Mouse (Mus musculus) hindbrain, postnatal 0 days (tissue): ENCODE measurements around the gene Scn8a. TPM values are rescaled to one million over a fixed set of nuclear protein-coding genes. Genes with fewer than 3 reads are reported as not detected.

Experiments
- ATAC-seq: fragments of 200-750 bp; cut with Nextera tagmentation; 2 replicates; pipeline ENCODE4 v1.8.0; 2017; ENCODE audit warnings: mild to moderate bottlenecking, moderate TSS enrichment, moderate library complexity
- DNase-seq: peaks from one replicate; pipeline ENCODE4 v3.0.0-alpha.2; 2015; ENCODE audit warnings: low spot score
- H3K27ac ChIP-seq: fragments of 300-500 bp; sonication (generic); 2 replicates; pipeline ENCODE4 v1.5.1; 2014; ENCODE audit warnings: mild to moderate bottlenecking
- H3K27me3 ChIP-seq: fragments of 300-500 bp; sonication (generic); 2 replicates; pipeline ENCODE4 v1.6.1; 2014; ENCODE audit warnings: low read length, mixed read lengths; ENCODE audit not compliant: insufficient read depth
- H3K36me3 ChIP-seq: fragments of 300-500 bp; sonication (generic); 2 replicates; pipeline ENCODE4 v1.6.1; 2014; ENCODE audit warnings: low read length, mixed read lengths; ENCODE audit not compliant: insufficient read depth
- H3K4me1 ChIP-seq: fragments of 300-500 bp; sonication (generic); 2 replicates; pipeline ENCODE4 v1.6.1; 2014; ENCODE audit warnings: antibody characterized with exemption, low read length, mixed read lengths; ENCODE audit not compliant: insufficient read depth
- H3K4me2 ChIP-seq: fragments of 300-500 bp; sonication (generic); 2 replicates; pipeline ENCODE4 v1.6.1; 2014; ENCODE audit warnings: low read depth, mild to moderate bottlenecking, low read length, moderate library complexity, mixed read lengths
- H3K4me3 ChIP-seq: fragments of 300-500 bp; sonication (generic); 2 replicates; pipeline ENCODE4 v1.5.1; 2014; ENCODE audit warnings: low read length
- H3K9ac ChIP-seq: fragments of 300-500 bp; sonication (generic); replicated peaks from 2 replicates; pipeline ENCODE4 v1.6.1; 2014; ENCODE audit warnings: mild to moderate bottlenecking, low read length, moderate library complexity, mixed read lengths
- H3K9me3 ChIP-seq: fragments of 300-500 bp; sonication (generic); 2 replicates; pipeline ENCODE4 v1.6.1; 2016; ENCODE audit warnings: low read length, mixed read lengths
- CTCF ChIP-seq: IDR thresholded peaks from 2 replicates; pipeline ENCODE4 v1.5.1; 2016; ENCODE audit warnings: antibody characterized with exemption, control low read depth, low read depth
- WGBS: fragments of 180-500 bp; shearing (Covaris S2); extraction: QIAGEN DNeasy Blood & Tissue Kit; methylation state at CpG from one replicate; pipeline ENCODE4 v1.1.7; 2014; 5-methylcytosine and 5-hydroxymethylcytosine counted together
- polyA plus RNA-seq: library from polyadenylated mRNA; unstranded; fragments of >200 nt; fragmentation: Nextera tagmentation; extraction: Ambion mirVana; gene quantifications from 2 replicates; pipeline ENCODE4 v1.2.1, GENCODE M21; 2015
- total RNA-seq: library from RNA; depleted of rRNA; stranded (reverse); fragments of >200 nt; gene quantifications from 2 replicates; pipeline ENCODE4 v1.2.3, GENCODE M21; 2014

The Scn8a gene
- total and polyA plus RNA-seq, 2 experiments from 2014 or later: 26.9 to 45.7 TPM

DNA sequence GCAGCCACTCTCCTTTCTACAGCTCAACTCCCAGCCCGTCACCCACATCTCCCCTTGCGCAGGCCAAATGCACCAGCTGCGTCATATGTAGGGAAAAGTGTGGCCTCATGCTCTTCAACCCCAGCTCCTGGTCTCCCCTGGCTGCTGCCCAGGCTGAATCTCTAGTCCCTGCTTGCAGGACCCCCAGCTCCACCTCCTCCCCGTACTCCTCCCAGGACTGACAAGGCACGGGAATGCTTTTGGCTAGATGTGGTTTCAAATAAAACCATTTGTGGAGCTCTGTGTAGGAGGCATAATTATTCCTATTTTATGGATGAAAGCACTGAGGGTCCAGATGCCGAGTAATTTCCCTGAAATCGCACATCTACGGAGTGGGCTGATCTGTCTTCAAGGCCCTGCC is 37.5 kb upstream of the Scn8a start:
- 80% methylated on average over 8 of the region's 8 CpGs for WGBS
- H3K4me3 ChIP-seq: no peak overlapping the region
- H3K27ac ChIP-seq: no peak overlapping the region
- no peak for TF ChIP-seq CTCF
- H3K9ac ChIP-seq: no peak overlapping the region
- no peak for DNase-seq
- H3K4me2 ChIP-seq: no peak overlapping the region
- H3K36me3 ChIP-seq: no peaks in the 10 kb centered on the region
- no peaks in the 10 kb centered on the region for H3K27me3 ChIP-seq
- ATAC-seq: no peak
- H3K9me3 ChIP-seq: no peaks in the 10 kb centered on the region
- no peaks in the 10 kb centered on the region for H3K4me1 ChIP-seq

- 14% methylated on average over 7 of the region's 7 CpGs for WGBS
- no peak for TF ChIP-seq CTCF
Observed at GRCm38 (mm10) chr15:100832784-100833183, 36.9 kb upstream of the Scn8a start.

DNA sequence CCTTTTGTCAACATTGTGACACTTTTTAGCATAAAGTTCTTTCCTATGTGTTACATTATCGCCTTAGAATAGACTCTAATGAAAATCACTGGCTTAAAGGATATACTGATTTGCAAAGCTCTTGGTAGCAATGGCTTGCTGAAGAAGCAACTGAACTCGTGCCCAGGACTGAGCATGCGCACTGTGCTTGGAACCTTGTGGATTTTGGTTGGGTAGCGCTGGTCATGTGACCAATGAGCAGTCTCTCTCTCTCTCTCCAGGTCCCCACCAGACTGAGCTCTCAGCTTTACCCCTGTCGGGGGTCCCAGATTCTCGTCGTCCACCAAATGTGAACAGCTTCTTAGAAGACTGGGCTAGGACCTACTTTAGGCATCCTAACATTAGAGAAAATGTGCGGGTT is 32.9 kb upstream of the Scn8a start:
- H3K4me1 ChIP-seq: no peaks in the 10 kb centered on the region
- 83% methylated on average over 8 of the region's 8 CpGs for WGBS
- H3K27me3 ChIP-seq: no peaks in the 10 kb centered on the region
- no peak for DNase-seq
- ATAC-seq: no peak
- no peak overlapping the region for H3K27ac ChIP-seq
- no peak overlapping the region for H3K4me2 ChIP-seq
- H3K9ac ChIP-seq: no peak overlapping the region
- H3K4me3 ChIP-seq: no peak overlapping the region
- no peaks in the 10 kb centered on the region for H3K36me3 ChIP-seq
- TF ChIP-seq CTCF: no peak
- peaks cover 3% of the 10 kb centered on the region; the same call in 1 of the 2 replicates for H3K9me3 ChIP-seq

More at GRCm38 (mm10) chr15:100832784-100833183, 36.9 kb upstream of the Scn8a start:
- Histone ChIP-seq H3K4me1 (no peaks in the 10 kb centered on the region), H3K36me3 (no peaks in the 10 kb centered on the region), H3K27ac (no peak overlapping the region), H3K9ac (no peak overlapping the region), H3K9me3 (no peaks in the 10 kb centered on the region), H3K4me3 (no peak overlapping the region), H3K27me3 (no peaks in the 10 kb centered on the region), H3K4me2 (no peak overlapping the region)
- ATAC-seq (no peak), DNase-seq (no peak)

- WGBS: 34% methylated on average over 12 of the region's 12 CpGs
Observed at GRCm38 (mm10) chr15:100838607-100839207, 31.0 kb upstream of the Scn8a start.

DNA sequence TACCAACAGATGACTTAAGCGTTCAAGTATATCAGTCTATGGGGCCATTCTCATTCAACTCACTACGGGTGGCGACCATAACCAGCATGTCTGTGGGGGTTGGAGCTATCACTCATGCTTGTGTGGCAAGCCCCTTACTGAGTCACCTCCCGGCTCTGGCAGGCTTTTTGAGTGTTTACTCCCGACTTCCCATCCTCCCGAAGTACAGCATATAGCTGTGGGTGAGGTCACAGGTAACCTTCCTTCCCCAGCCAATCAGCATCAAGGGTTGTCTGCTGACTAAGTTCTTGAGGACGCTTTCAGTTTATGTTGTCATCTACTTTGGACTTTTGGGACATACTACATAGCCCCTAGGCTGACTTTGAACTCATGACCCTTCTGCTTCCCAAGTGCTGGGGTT is 25.3 kb upstream of the Scn8a start:
- WGBS: 86% methylated on average over 7 of the region's 7 CpGs
- Histone ChIP-seq H3K27ac (no peak overlapping the region), H3K9me3 (no peaks in the 10 kb centered on the region), H3K27me3 (no peaks in the 10 kb centered on the region), H3K4me3 (no peak overlapping the region), H3K4me2 (no peak overlapping the region), H3K4me1 (no peaks in the 10 kb centered on the region), H3K36me3 (no peaks in the 10 kb centered on the region), H3K9ac (no peak overlapping the region)
- no peak for DNase-seq
- ATAC-seq: no peak
- TF ChIP-seq CTCF: no peak

More at GRCm38 (mm10) chr15:100838607-100839207, 31.0 kb upstream of the Scn8a start:
- peaks cover 3% of the 10 kb centered on the region; the same call in 1 of the 2 replicates for H3K9me3 ChIP-seq
- H3K36me3 ChIP-seq: no peaks in the 10 kb centered on the region
- peak; percentile 76; the same call in 1 of the 2 replicates for TF ChIP-seq CTCF
- H3K9ac ChIP-seq: no peak overlapping the region
- peak; percentile 88 for DNase-seq
- H3K4me2 ChIP-seq: no peak overlapping the region
- H3K27me3 ChIP-seq: no peaks in the 10 kb centered on the region
- no peaks in the 10 kb centered on the region for H3K4me1 ChIP-seq
- ATAC-seq: peak; percentile 87
- H3K27ac ChIP-seq: no peak overlapping the region
- no peak overlapping the region for H3K4me3 ChIP-seq

GRCm38 (mm10) chr15:100845049-100845879 is 24.4 kb upstream of the Scn8a start:
- no peaks in the 10 kb centered on the region for H3K4me1 ChIP-seq
- ATAC-seq (peak; percentile 66), DNase-seq (peak; percentile 34)
- no peak overlapping the region for H3K9ac ChIP-seq
- no peaks in the 10 kb centered on the region for H3K27me3 ChIP-seq
- H3K4me3 ChIP-seq: no peak overlapping the region
- no peak for TF ChIP-seq CTCF
- 34% methylated on average over 26 of the region's 26 CpGs for WGBS
- H3K36me3 ChIP-seq: no peaks in the 10 kb centered on the region
- no peaks in the 10 kb centered on the region for H3K9me3 ChIP-seq
- no peak overlapping the region for H3K4me2 ChIP-seq
- H3K27ac ChIP-seq: peak overlapping the region; percentile 43; the same call in 1 of the 2 replicates
